Mouse (Mus musculus) cortical plate, adult 2 months (tissue): ENCODE results near the gene Slc45a1. TPM values are rescaled to one million over a fixed set of nuclear protein-coding genes. Genes with fewer than 3 reads are reported as not detected.

Source experiments
- H3K27ac ChIP-seq: fragments of 200-500 bp; 2 replicates; pipeline ENCODE4 v1.5.1; 2012; ENCODE audit warnings: low read length, control low read depth, inconsistent platforms; ENCODE audit not compliant: insufficient read depth
- H3K4me1 ChIP-seq: fragments of 200-500 bp; 2 replicates; pipeline ENCODE4 v1.6.1; 2011; ENCODE audit warnings: low read length; ENCODE audit not compliant: control insufficient read depth, insufficient read depth
- H3K4me3 ChIP-seq: fragments of 200-500 bp; 2 replicates; pipeline ENCODE4 v1.5.1; 2011; ENCODE audit warnings: mild to moderate bottlenecking, low read length, control low read depth; ENCODE audit not compliant: insufficient read depth
- CTCF ChIP-seq: fragments of 200-500 bp; IDR thresholded peaks from 2 replicates; pipeline ENCODE4 v1.5.1; 2011; ENCODE audit warnings: mild to moderate bottlenecking, control low read depth, low read length; ENCODE audit not compliant: insufficient read depth; ENCODE audit errors: extremely low read depth
- POLR2A ChIP-seq: fragments of 200-500 bp; IDR thresholded peaks from 2 replicates; pipeline ENCODE4 v1.6.1; 2011; ENCODE audit warnings: mild to moderate bottlenecking, low read length, control low read depth; ENCODE audit not compliant: insufficient read depth; ENCODE audit errors: extremely low read depth
- polyA plus RNA-seq: library from polyadenylated mRNA; depleted of rRNA; stranded (reverse); fragments of >200 nt; gene quantifications from 2 replicates; pipeline ENCODE4 v1.2.3, GENCODE M21; 2012; rRNA removed

Slc45a1 gene
- polyA plus RNA-seq, 1 experiment: 41.8 TPM

DNA sequence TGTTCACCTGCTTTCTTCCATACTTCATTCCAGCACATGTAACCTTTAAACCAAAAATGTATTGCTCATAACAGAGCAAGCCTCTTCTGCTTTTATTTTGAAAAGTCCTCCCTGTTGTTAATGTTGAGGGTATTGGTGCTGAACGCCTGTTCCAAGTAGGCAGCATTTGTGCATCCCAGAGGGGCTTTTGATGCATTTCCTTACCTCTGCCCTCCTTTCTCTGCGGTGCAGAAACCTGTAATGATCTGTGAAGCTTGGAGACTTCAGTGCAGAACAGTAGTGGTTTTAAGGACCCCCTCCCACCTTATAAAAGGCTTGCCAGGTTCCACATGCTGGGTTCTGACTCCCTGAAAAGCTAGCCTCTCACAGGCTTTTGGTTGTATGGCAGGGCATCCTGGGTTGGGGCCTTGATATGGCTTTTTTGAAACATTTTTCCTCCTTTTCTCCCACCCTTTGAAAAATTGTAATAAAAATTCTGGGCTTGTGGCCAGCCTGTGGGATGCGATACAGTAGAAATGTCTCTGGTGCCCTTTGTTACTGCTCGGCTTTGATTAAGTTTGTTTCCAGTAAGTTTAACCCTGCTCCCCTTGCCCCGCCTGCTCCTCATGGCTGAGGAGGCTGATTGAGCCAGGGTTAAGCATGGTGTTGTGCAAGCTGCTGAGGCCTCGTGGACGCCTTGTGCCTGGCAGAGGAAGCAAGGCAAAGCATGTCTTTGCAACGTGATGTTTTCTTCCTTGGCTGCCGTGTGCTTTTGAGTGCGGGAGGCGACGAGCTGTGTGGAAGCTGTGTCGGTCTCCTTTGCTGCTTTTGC is 68.8 kb downstream of the Slc45a1 start:
- Histone ChIP-seq H3K4me1 (peaks cover 34% of the 10 kb centered on the region), H3K4me3 (no peak overlapping the region), H3K27ac (peak overlapping the region; percentile 82)
- TF ChIP-seq POLR2A (peak; percentile 41; the same call in 1 of the 2 replicates), CTCF (no peak)

GRCm38 (mm10) chr4:150581931-150582723 is 69.8 kb downstream of the Slc45a1 start:
- H3K27ac ChIP-seq: peak overlapping the region; percentile 62
- no peak overlapping the region for H3K4me3 ChIP-seq
- TF ChIP-seq POLR2A (no peak), CTCF (no peak)
- H3K4me1 ChIP-seq: peaks cover 29% of the 10 kb centered on the region

Other genes starting within 250 kb of the Slc45a1 start
- 21.6 and 22.5 TPM in 2 replicates for gene Errfi1, start 201.7 kb upstream of the Slc45a1 start, polyA plus RNA-seq